Mouse (Mus musculus) spleen, adult 12 weeks (tissue): ENCODE measurements around the gene Ikzf1.

ENCODE experiments used
- DNase-seq: peaks from one replicate; pipeline ENCODE4 v3.0.0; 2022; ENCODE audit warnings: low spot score

The Ikzf1 gene

GRCm38 (mm10) chr11:11809404-11810175 is 124.8 kb downstream of the Ikzf1 start:
- no peak for DNase-seq

GRCm38 (mm10) chr11:11811906-11812480 is 127.2 kb downstream of the Ikzf1 start:
- peak; percentile 56 for DNase-seq

GRCm38 (mm10) chr11:11815737-11816136 is 130.9 kb downstream of the Ikzf1 start:
- DNase-seq, result no peak

DNA sequence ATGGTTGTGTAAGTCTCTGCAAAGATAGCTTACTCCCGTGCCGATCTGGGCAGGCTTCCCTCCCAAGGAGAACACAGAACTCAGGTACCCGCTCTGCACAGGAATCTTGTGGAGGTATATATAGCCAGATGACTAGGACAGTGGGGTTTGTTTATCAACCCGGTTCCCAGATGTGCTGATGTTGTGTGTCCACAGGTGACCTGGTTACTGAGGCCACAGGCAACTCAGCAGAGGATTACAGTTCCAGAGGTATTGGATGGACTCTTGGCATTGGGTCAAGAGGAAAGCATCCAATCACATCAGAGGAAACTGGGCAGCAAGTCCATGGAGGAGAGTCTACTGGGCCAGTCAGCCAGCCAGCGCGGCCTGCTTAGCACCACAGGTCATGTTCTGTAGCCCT is 134.0 kb downstream of the Ikzf1 start:
- no peak for DNase-seq

GRCm38 (mm10) chr11:11819206-11819605 is 134.4 kb downstream of the Ikzf1 start:
- DNase-seq, result no peak

- peak; percentile 50 for DNase-seq
These were observed 135.4 kb downstream of the Ikzf1 start for GRCm38 (mm10) chr11:11820251-11820650.

GRCm38 (mm10) chr11:11820737-11821136 is 135.9 kb downstream of the Ikzf1 start:
- no peak for DNase-seq

GRCm38 (mm10) chr11:11821387-11821975 is 136.7 kb downstream of the Ikzf1 start:
- no peak for DNase-seq
